Mouse (Mus musculus) forebrain, embryonic 16.5 days (tissue): ENCODE data around the gene Zfp575. TPM values are rescaled to one million over a fixed set of nuclear protein-coding genes. Genes with fewer than 3 reads are reported as not detected.

Source experiments
- ATAC-seq: fragments of 200-750 bp; cut with Nextera tagmentation; 2 replicates; pipeline ENCODE4 v1.8.0; 2017; ENCODE audit warnings: mild to moderate bottlenecking, moderate library complexity
- H3K27ac ChIP-seq: fragments of 300-500 bp; sonication (generic); 2 replicates; pipeline ENCODE4 v1.5.1; 2014; ENCODE audit warnings: low read length, control low read depth
- H3K27me3 ChIP-seq: fragments of 300-500 bp; sonication (generic); replicated peaks from 2 replicates; pipeline ENCODE4 v1.6.1; 2014; ENCODE audit warnings: low read length; ENCODE audit not compliant: control insufficient read depth, insufficient read depth
- H3K36me3 ChIP-seq: fragments of 300-500 bp; sonication (generic); 2 replicates; pipeline ENCODE4 v1.6.1; 2014; ENCODE audit not compliant: control insufficient read depth, insufficient read depth
- H3K4me1 ChIP-seq: fragments of 300-500 bp; sonication (generic); replicated peaks from 2 replicates; pipeline ENCODE4 v1.6.1; 2014; ENCODE audit warnings: low read length; ENCODE audit not compliant: control insufficient read depth, insufficient read depth
- H3K4me2 ChIP-seq: fragments of 300-500 bp; sonication (generic); 2 replicates; pipeline ENCODE4 v1.6.1; 2014; ENCODE audit warnings: mild to moderate bottlenecking, low read length, control low read depth
- H3K4me3 ChIP-seq: fragments of 300-500 bp; sonication (generic); replicated peaks from 2 replicates; pipeline ENCODE4 v1.5.1; 2014; ENCODE audit warnings: mild to moderate bottlenecking, low read length, control low read depth
- H3K9ac ChIP-seq: fragments of 300-500 bp; sonication (generic); replicated peaks from 2 replicates; pipeline ENCODE4 v1.6.1; 2014; ENCODE audit warnings: low read depth, low read length, control low read depth
- H3K9me3 ChIP-seq: fragments of 300-500 bp; sonication (generic); 2 replicates; pipeline ENCODE4 v1.6.1; 2016; ENCODE audit warnings: low read length; ENCODE audit not compliant: control insufficient read depth
- WGBS: fragments of 180-500 bp; shearing (Covaris S2); extraction: QIAGEN DNeasy Blood & Tissue Kit; methylation state at CpG from one replicate; pipeline ENCODE4 v1.1.7; 2014; 5-methylcytosine and 5-hydroxymethylcytosine counted together
- polyA plus RNA-seq: library from polyadenylated mRNA; unstranded; fragments of >200 nt; fragmentation: Nextera tagmentation; extraction: Ambion mirVana; gene quantifications from 2 replicates; pipeline ENCODE4 v1.2.1, GENCODE M21; 2015

The Zfp575 gene
- polyA plus RNA-seq, 1 experiment from 2014 or later: 11.7 TPM

- 46% methylated on average over 6 of the region's 6 CpGs for WGBS
- no peak overlapping the region for H3K4me3 ChIP-seq
- peak; percentile 87 for ATAC-seq
- no peaks in the 10 kb centered on the region for H3K36me3 ChIP-seq
- no peak overlapping the region for H3K27ac ChIP-seq
- no peaks in the 10 kb centered on the region for H3K9me3 ChIP-seq
- H3K4me1 ChIP-seq: peaks cover 16% of the 10 kb centered on the region
- H3K4me2 ChIP-seq: no peak overlapping the region
- H3K9ac ChIP-seq: no peak overlapping the region
- H3K27me3 ChIP-seq: peaks cover 30% of the 10 kb centered on the region
Observed at GRCm38 (mm10) chr7:24608017-24608416, 20.6 kb upstream of the Zfp575 start.

DNA sequence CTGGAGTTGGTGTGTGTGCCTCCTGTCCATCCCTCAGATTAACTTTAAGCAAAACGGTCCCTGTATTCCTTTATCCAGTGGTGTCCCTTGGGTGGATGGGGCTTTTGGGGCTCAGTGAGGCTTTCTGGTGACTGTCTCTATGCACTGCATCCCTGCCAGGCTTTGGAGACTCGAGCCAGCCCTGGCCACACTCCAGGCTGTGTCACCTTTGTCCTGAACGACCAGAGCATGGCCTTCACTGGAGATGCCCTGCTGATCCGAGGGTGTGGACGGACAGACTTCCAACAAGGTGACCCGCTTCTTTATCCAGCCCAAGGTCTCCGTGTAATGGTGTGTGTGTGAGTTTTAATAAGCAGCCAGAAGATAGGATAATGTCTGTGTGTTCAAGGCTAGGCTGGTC, 18.6 kb upstream of the Zfp575 start:
- Histone ChIP-seq H3K27ac (no peak overlapping the region), H3K4me3 (no peak overlapping the region), H3K4me2 (no peak overlapping the region), H3K9ac (no peak overlapping the region), H3K4me1 (peaks cover 12% of the 10 kb centered on the region), H3K27me3 (peaks cover 12% of the 10 kb centered on the region), H3K36me3 (no peaks in the 10 kb centered on the region), H3K9me3 (no peaks in the 10 kb centered on the region)
- WGBS: 80% methylated on average over 7 of the region's 7 CpGs
- ATAC-seq: no peak

GRCm38 (mm10) chr7:24605561-24605960, 18.1 kb upstream of the Zfp575 start:
- ATAC-seq: no peak
- Histone ChIP-seq H3K9me3 (no peaks in the 10 kb centered on the region), H3K27me3 (peaks cover 9% of the 10 kb centered on the region), H3K36me3 (no peaks in the 10 kb centered on the region), H3K27ac (no peak overlapping the region), H3K4me1 (peaks cover 7% of the 10 kb centered on the region), H3K4me2 (no peak overlapping the region), H3K4me3 (no peak overlapping the region), H3K9ac (no peak overlapping the region)
- 68% methylated on average over 7 of the region's 7 CpGs for WGBS

- peaks cover 4% of the 10 kb centered on the region; the same call in 1 of the 2 replicates for H3K4me1 ChIP-seq
- no peaks in the 10 kb centered on the region for H3K9me3 ChIP-seq
- H3K36me3 ChIP-seq: no peaks in the 10 kb centered on the region
- peak overlapping the region; percentile 49 for H3K9ac ChIP-seq
- H3K4me2 ChIP-seq: peak overlapping the region; percentile 52
- ATAC-seq: peak; percentile 96
- WGBS: 6% methylated on average over 13 of the region's 13 CpGs
- peak overlapping the region; percentile 69 for H3K27ac ChIP-seq
- no peaks in the 10 kb centered on the region for H3K27me3 ChIP-seq
- H3K4me3 ChIP-seq: peak overlapping the region; percentile 32
Observed at GRCm38 (mm10) chr7:24600941-24601597, 13.6 kb upstream of the Zfp575 start.

GRCm38 (mm10) chr7:24599211-24600067, 12.0 kb upstream of the Zfp575 start:
- H3K36me3 ChIP-seq: no peaks in the 10 kb centered on the region
- H3K4me2 ChIP-seq: no peak overlapping the region
- no peaks in the 10 kb centered on the region for H3K9me3 ChIP-seq
- ATAC-seq: no peak
- H3K9ac ChIP-seq: no peak overlapping the region
- 82% methylated on average over 15 of the region's 15 CpGs for WGBS
- H3K4me3 ChIP-seq: no peak overlapping the region
- H3K27me3 ChIP-seq: no peaks in the 10 kb centered on the region
- peaks cover 8% of the 10 kb centered on the region for H3K4me1 ChIP-seq
- H3K27ac ChIP-seq: no peak overlapping the region

GRCm38 (mm10) chr7:24598121-24598520, 10.7 kb upstream of the Zfp575 start:
- no peak overlapping the region for H3K4me2 ChIP-seq
- H3K27ac ChIP-seq: no peak overlapping the region
- H3K4me1 ChIP-seq: peaks cover 18% of the 10 kb centered on the region
- no peak for ATAC-seq
- H3K4me3 ChIP-seq: no peak overlapping the region
- no peaks in the 10 kb centered on the region for H3K36me3 ChIP-seq
- no peaks in the 10 kb centered on the region for H3K27me3 ChIP-seq
- H3K9ac ChIP-seq: no peak overlapping the region
- 77% methylated on average over 4 of the region's 4 CpGs for WGBS
- no peaks in the 10 kb centered on the region for H3K9me3 ChIP-seq

- H3K4me3 ChIP-seq: no peak overlapping the region
- no peak overlapping the region for H3K9ac ChIP-seq
- no peaks in the 10 kb centered on the region for H3K27me3 ChIP-seq
- WGBS: 78% methylated on average over 2 of the region's 2 CpGs
- no peak for ATAC-seq
- H3K36me3 ChIP-seq: no peaks in the 10 kb centered on the region
- peaks cover 14% of the 10 kb centered on the region for H3K4me1 ChIP-seq
- no peak overlapping the region for H3K4me2 ChIP-seq
- no peaks in the 10 kb centered on the region for H3K9me3 ChIP-seq
- H3K27ac ChIP-seq: no peak overlapping the region
Observed at GRCm38 (mm10) chr7:24595464-24595863, 8.0 kb upstream of the Zfp575 start.

DNA sequence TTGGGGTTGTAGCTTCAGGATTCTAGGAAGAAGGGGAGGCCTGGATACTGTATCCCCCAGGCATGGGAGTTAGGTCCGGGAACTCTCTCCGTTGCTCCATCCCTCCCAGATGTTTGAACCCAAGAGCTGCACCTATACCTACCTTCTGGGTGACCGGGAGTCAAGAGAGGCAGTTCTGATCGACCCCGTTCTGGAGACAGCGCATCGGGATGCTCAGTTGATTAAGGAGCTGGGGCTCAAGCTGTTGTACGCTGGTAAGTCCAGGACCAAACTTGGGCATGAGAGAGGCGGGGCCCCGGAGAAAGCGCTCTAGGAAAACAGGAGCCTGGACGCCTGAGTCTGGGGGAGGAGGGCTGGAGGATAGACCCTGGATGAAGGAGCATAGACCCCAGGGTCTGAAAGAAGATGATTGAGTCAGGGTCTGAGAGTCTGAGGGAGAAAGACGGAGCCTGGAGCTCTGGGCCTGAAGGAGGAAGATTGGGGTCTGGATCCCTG, 6.9 kb upstream of the Zfp575 start:
- Histone ChIP-seq H3K9me3 (no peaks in the 10 kb centered on the region), H3K27me3 (no peaks in the 10 kb centered on the region), H3K4me1 (peaks cover 14% of the 10 kb centered on the region), H3K4me2 (peak overlapping the region; percentile 70), H3K36me3 (no peaks in the 10 kb centered on the region), H3K27ac (no peak overlapping the region), H3K9ac (peak overlapping the region; percentile 78), H3K4me3 (peak overlapping the region; percentile 70)
- 4% methylated on average over 13 of the region's 13 CpGs for WGBS
- ATAC-seq: peak; percentile 24

DNA sequence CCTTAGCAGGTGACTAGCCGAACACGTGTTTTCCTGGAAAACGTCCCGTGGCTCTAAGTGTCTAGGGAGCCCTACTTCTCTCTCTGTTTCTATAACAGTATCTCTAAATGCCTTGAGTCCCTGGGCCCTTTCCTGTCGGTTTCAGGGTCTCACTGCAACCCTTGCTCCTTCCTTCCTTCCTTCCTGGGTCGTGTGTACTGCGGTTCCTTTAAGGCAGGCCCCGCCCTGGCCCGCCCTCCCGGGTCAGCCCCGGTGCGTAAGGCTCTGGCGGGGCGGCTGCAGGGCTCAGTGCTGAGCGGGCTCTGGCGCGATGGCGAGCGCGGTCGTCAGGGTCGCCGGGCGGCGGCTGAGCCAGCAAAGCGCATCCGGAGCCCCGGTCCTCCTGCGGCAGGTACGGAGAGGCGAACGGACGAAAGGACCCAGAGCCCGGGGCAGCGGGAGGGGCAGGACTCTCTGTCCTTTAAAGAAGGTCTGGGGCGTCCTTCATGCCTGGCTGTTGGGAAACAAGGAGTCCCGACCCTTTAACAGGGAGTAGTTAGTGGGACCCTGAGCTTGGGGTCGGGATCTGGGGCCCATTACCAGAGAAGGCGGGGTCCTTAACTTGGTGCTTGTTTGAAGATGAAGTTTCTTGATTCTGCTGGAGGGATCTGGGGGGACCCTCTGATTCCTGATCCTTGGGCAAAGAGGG, 6.3 kb upstream of the Zfp575 start:
- Histone ChIP-seq H3K27me3 (no peaks in the 10 kb centered on the region), H3K4me1 (peaks cover 14% of the 10 kb centered on the region), H3K9me3 (no peaks in the 10 kb centered on the region), H3K4me3 (peak overlapping the region; percentile 70), H3K36me3 (no peaks in the 10 kb centered on the region), H3K4me2 (peak overlapping the region; percentile 70), H3K27ac (no peak overlapping the region), H3K9ac (peak overlapping the region; percentile 78)
- ATAC-seq: peak; percentile 90
- 2% methylated on average over 38 of the region's 39 CpGs for WGBS
